Mouse (Mus musculus) kidney, postnatal 4 days (tissue): ENCODE results near the gene Tmem185b.

Source experiments
- DNase-seq, 2 experiments: peaks; one replicate each; pipeline ENCODE4 v3.0.0; 2021; ENCODE audit warnings: mixed read lengths in 2 of 2

Tmem185b gene

DNA sequence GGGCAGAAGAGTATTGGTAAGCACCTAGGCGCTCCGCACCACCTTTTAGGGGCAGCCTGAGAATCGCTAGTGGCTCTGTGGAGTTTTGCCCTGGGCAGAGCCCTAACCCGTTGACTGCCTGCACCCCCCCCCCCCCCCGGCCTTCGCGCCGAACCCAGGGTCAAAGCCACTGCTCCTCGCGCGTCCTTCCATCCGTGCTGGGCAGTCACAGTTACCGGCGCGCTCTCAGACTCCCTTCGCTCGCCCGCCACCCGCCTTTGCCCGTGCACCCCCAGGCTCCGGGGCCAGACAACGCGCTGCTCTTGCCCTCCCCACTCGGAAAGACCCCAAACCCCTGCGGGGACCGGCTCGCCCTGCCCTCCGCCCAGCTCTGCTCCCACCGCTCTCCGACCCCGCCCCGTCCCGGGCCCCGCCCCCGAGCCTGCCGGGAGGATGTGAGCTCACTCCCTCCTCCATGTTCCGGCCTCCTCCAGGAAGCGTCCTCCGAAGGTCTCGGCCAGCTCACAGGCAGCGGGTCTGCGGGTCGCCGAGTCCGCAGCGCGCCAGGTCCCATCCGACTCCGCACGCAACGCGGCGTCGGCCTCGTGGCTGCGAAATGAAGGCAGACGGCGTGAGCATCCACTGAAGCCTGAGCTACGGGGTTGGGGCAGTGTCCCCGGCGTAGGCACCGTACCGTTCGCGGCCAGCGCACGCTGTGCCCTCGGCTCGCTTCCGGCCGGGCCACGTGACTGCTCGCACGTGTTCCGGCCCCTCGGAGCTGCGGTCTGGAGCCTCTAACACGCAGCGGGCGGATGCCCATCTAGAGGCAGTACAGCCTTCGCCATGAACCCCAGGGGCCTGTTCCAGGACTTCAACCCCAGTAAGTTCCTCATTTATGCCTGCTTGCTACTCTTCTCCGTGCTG lies at the start of gene Tmem185b:
Gene Tmem185b, plus strand, starts transcription at position 472 of the 903 bp plus-strand sequence.
- DNase-seq = peak; percentile 97

DNA sequence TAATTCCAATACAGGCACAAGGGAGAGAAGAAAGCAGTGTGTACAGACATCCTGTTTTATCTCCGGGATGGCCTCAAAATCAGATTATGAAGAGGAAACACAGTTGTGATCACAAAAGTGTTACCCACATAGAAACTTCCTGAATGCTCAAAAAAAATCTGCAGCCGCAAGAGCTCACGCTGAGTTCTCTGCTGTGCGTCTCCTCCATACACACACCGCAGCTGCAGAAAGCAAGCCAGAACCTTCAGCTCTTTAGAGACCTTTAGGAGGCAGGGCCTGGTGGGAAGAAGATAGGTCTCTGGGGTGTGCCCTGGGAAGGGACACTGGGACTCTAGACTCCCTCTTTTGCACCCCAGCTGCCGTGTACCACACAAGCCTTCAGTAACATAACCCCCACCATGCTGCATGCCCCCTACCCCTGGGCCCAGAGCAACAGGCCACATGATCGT lies 49.0 kb upstream of the Tmem185b start:
- DNase-seq = no peak

DNA sequence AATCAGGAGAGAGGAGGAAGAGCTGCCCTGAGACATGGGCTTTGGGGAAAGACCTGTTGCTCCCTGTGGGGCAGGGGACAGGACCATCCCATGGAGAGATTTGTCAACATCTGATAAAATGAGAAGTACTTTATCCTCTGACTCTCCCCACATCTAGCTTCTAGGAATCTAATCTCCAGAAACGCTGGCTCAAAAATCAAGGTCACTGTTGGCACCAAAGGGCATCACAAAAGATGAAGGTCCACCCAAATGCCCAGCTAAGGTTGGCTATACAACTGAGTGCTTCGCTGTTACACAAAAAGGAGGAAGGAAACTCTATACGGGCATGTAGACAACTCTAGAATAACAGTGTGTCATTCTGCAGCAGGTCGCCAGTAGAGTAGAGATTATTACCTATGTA lies 46.3 kb upstream of the Tmem185b start:
- DNase-seq = no peak

GRCm38 (mm10) chr1:119480678-119481077 lies 45.3 kb upstream of the Tmem185b start:
- no peak for DNase-seq

GRCm38 (mm10) chr1:119481205-119481932 lies 44.6 kb upstream of the Tmem185b start:
- peak in 1 of 2 experiments; percentile 35 for DNase-seq

DNA sequence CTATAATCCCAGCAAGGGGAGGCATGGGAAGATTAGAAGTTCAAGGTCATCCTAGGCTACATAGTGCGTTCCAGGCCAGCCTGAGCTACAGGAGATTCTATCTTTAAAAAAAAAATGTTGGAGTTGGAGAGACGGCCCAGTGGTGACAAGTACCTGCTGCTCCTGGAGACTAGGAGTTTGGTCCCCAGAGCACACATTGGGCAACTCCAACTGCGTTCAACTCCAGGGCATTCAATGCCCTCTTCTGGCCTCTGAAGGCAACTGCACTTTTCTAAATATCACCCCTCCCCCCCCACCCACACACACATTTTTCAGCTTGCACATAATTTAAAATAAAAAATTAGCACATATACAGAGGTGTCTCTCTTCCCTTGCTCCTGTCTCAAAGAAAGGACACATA lies 43.1 kb upstream of the Tmem185b start:
- DNase-seq = no peak

- DNase-seq = peak; percentile 64 to 72
Observed at GRCm38 (mm10) chr1:119484457-119484856, 41.5 kb upstream of the Tmem185b start.

GRCm38 (mm10) chr1:119485825-119486224 lies 40.1 kb upstream of the Tmem185b start:
- DNase-seq = no peak

DNA sequence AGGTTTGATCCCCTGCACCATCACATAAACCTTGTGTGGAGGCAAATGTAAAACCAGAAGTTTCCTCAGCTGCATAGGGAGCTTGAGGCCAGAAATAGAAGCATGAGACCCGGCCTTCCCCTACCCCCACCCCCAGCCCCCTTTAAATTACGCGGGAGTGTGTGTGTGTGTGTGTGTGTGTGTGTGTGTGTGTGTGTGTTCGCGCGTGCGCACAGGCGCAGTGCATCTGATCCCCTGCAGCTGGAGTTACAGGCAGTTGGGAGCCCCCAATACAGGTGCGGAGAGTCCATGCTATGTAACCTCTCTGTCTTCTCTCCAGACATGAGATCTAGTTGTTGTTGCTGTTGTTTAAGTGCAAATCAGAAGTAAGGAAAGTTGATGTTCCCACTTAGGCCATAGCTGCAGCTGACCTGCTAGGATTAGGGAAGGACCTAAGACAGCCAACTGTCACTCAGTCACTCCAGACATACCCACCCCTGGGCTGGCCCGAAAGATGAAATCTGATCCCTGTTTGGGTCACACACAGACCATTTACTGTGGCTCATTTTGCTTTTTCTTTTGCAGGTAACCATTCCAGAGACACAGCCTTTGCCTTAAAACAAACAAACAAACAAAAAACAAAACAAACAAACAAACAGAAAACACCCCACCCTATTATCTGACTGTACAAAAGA lies 37.9 kb upstream of the Tmem185b start:
- DNase-seq = no peak

GRCm38 (mm10) chr1:119490765-119491164 lies 35.2 kb upstream of the Tmem185b start:
- no peak for DNase-seq

- peak; percentile 90 to 94 for DNase-seq
Observed at GRCm38 (mm10) chr1:119492097-119492496, 33.9 kb upstream of the Tmem185b start.

DNA sequence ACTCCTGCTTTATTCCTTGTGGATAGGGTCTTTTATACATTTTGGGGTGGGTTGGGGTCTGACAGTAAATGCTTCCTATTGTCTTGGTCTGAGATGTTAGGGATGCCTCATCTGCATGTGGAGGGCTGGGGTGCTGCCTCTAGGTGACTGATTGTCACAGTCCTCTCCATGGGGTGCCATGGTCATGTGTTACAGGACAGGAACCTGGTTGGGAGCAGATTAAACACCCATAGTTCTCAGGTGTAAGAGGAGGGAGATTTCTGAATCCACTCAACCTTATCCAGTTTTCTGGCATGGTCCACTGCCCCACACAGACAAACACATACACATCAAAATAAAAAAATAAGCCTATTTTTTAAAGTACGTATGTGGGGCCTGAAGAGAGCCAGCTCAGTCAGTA lies 33.5 kb upstream of the Tmem185b start:
- no peak for DNase-seq

- DNase-seq = peak; percentile 72
Observed at GRCm38 (mm10) chr1:119494024-119494711, 31.8 kb upstream of the Tmem185b start.

GRCm38 (mm10) chr1:119494712-119495395 lies 31.1 kb upstream of the Tmem185b start:
- no peak for DNase-seq

DNA sequence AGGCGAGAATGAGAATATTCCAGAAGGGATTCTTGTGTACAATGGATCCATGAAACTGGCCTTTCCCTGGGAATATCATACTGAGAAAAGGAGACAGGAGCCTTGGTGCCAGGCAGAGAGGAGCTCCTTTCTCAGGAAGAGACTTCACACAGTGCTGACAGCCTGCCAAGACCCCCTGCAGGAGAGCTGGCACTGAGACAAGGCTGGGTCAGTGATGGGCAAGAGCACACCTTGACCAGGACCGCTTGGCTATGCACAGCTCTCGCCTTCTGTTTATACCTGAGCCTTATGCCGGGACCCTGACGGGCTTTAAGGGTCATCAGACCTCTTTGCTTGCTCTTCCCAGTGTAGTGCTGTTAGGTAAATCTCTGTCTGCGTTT lies 30.6 kb upstream of the Tmem185b start:
- peak in 1 of 2 experiments; percentile 42 for DNase-seq

DNA sequence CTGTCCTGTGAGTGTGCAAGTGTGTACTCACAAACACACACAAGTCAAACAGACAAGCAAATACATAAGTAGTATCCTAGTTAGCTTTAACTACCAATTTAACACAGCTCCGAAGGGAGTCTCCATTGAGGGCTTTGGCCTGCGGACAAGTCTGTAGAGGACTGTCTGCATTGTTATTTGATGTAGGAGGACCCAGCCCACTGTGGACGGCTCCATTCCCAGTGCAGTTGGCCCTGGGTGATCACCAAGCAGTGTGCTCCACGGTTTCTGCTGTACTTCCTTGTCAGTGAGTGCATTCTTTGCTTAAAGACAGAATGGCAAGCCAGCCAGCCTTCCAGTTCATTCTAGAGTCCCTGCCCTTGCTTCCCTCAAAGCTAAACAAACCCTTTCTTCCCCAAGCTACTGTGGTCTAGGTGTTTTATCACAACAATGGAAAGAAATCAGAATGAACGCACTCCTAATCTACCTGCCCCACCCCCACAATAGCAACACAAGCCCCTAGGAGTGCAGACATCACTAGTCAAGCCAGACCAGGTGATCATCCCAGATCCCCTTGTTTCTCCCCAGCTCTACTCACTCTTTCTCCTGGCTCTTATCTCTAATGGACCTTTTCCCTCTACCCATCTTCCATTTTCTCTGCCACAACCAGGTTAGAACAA lies 28.5 kb upstream of the Tmem185b start:
- DNase-seq = no peak

GRCm38 (mm10) chr1:119498536-119499231 lies 27.3 kb upstream of the Tmem185b start:
- DNase-seq = no peak

DNA sequence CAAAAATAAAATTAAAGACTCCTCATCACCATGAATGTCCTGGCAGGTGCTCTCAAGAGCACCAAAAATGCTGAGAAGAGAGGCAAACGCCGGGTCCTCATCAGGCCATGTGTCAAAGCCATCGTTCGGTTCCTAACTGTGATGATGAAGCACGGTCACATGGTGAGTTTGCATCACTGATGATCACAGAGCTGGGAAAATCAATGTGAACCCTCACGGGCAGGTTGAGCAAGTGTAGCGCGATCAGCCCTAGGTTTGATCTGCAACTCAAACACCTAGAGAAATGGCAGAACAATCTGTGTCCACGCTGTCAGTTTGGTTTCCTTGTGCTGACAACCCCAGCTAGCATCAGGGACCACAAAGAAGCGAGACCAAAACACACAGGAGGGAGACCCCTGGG lies 26.5 kb upstream of the Tmem185b start:
- no peak for DNase-seq

DNA sequence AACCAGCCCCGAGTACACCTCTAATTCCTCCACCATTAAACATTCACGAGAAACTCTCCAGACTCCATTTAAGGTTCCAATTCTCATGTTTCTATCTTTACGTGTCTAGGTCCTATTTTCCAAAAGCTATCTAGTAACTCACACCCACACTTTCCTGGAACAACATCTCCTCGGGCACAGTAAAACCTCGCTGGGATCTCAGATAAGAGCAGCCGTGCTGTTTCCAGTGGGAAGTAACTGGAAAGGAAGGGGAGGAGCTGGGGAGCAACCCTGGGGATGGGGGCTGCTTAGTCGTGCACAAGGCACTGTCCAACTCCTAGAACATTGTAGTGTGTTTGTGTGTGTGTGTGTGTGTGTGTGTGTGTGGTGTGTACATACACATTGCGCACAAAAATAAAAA lies 24.1 kb upstream of the Tmem185b start:
- DNase-seq = no peak

- DNase-seq = no peak
Observed at GRCm38 (mm10) chr1:119502729-119503128, 23.2 kb upstream of the Tmem185b start.

GRCm38 (mm10) chr1:119503181-119503580 lies 22.8 kb upstream of the Tmem185b start:
- no peak for DNase-seq
